Mouse (Mus musculus): ENCODE data around the gene A730061H03Rik. TPM values are rescaled to one million over a fixed set of nuclear protein-coding genes. Genes with fewer than 3 reads are reported as not detected.

A730061H03Rik gene
- polyA plus RNA-seq, 1 experiment from 2014 or later = not detected

DNA sequence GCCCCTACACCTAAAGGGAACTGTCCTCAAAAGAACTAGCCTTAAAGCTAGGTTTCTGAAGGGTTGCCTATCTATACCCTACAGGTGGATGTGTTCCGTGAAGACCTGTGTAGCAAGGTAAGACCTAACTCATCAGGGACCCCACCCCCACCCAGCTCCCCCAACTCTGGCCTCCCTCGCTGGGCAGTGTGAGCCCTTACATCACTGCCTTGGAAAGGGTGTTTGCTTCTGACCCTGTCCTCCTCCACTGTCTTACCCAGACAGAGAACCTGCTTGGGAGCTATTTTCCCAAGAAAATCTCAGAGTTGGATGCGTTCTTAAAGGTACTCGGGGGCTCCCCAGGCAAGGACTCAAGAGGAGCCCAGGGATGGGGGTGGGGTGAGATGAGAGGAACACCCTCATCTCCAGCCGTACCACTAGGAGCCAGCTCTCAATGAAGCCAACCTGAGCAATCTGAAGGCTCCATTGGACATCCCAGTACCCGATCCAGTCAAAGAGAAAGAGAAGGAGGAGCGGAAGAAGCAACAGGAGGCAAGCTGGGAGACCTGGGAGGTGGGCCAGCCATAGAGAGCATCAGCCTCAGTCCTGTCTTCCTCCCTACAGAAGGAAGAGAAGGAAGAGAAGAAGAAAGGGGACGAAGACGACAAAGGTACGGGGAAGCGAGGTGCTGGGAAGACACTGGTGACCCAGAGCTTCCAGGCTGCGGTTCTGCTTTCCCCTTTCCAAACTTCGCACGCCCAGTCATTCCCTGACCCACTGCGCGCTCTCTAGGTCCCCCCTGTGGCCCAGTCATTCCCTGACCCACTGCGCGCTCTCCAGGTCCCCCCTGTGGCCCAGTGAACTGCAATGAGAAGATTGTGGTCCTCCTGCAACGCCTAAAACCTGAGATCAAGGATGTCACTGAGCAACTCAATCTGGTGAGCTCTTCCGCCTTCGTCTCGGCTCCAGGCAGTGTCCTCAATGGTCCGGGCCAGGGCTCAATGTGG, 19.6 kb upstream of the A730061H03Rik start:
- Histone ChIP-seq H3K36me3 (peaks cover 22% of the 10 kb centered on the region), H3K4me2 (replicated peaks) (no peak overlapping the region), H3K27me3 (no peaks in the 10 kb centered on the region), H3K27ac (no peak overlapping the region), H3K9me3 (no peaks in the 10 kb centered on the region), H3K4me1 (peaks cover 4% of the 10 kb centered on the region; the same call in 1 of the 2 replicates), H3K9ac (no peak overlapping the region), H3K4me3 (no peak overlapping the region)
- WGBS = 88% methylated on average over 23 of the region's 23 CpGs
- ATAC-seq (ENCODE audit: insufficient number of reproducible peaks, insufficient read depth, low FRiP score, low TSS enrichment) = no peak

GRCm38 (mm10) chr14:55578668-55579269, 18.6 kb upstream of the A730061H03Rik start:
- H3K27ac ChIP-seq = peak overlapping the region; percentile 79
- peak overlapping the region; percentile 81 for H3K4me2 ChIP-seq (replicated peaks)
- H3K27me3 ChIP-seq = no peaks in the 10 kb centered on the region
- peaks cover 22% of the 10 kb centered on the region for H3K36me3 ChIP-seq
- peak overlapping the region; percentile 85 for H3K9ac ChIP-seq
- peak; percentile 8 for ATAC-seq (ENCODE audit: insufficient number of reproducible peaks, insufficient read depth, low FRiP score, low TSS enrichment)
- peak overlapping the region; percentile 73 for H3K4me3 ChIP-seq
- no peaks in the 10 kb centered on the region for H3K4me1 ChIP-seq
- no peaks in the 10 kb centered on the region for H3K9me3 ChIP-seq
- 28% methylated on average over 6 of the region's 6 CpGs for WGBS

DNA sequence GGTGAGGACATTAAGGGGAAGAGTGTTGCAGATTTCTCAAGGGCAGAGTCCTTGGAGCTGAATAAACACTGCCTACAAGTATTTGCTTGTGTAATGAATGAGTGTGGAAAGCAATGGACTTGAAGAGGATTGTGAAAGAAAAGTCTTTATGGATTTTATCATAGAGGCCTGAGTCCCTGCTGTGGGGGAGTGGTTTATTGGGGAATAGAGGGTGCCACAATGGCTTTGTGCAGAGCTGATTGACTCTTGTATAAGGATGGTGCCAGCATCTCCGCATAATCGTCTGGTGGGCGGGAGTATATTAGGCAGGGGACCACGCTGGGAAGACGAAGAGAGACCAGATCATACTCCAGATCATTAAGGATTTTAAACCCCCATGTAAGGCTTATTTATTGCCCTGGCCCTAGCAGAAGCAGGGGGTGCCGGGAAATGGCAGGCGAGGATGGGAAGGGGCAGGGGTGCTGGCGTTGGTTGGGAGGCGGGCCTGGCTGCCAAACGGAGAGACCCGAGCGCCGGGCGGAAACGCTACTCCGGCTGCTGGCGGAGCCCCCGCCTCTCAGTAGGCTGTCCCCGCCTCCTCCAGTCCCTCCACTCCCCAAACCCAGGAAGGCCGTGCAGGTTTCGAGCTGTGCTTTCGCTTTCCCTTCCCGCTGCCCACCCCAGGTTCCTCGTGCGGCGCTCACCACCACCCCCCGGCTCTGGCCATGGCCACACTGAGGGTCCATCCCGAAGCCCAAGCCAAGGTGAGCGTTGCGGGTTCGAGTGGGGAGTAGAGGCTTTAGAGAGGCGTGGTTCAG, 17.9 kb upstream of the A730061H03Rik start, which contains the start of gene Psme1:
TSS of gene Psme1 (plus strand) at position 253 of the 797 bp plus-strand sequence.
- ATAC-seq (ENCODE audit: insufficient number of reproducible peaks, insufficient read depth, low FRiP score, low TSS enrichment) = peak; percentile 85
- H3K27me3 ChIP-seq = no peaks in the 10 kb centered on the region
- peak within 1 kb of the TSS; percentile 81 for H3K4me2 ChIP-seq (replicated peaks)
- H3K9me3 ChIP-seq = no peaks in the 10 kb centered on the region
- WGBS = 1% methylated on average over 32 of the region's 32 CpGs
- H3K27ac ChIP-seq = peak within 1 kb of the TSS; percentile 79
- H3K9ac ChIP-seq = peak within 1 kb of the TSS; percentile 85
- peak within 1 kb of the TSS; percentile 73 for H3K4me3 ChIP-seq
- H3K4me1 ChIP-seq = no peaks in the 10 kb centered on the region
- peaks cover 22% of the 10 kb centered on the region for H3K36me3 ChIP-seq

GRCm38 (mm10) chr14:55576376-55576775, 16.2 kb upstream of the A730061H03Rik start:
- no peak overlapping the region for H3K27ac ChIP-seq
- no peaks in the 10 kb centered on the region for H3K27me3 ChIP-seq
- ATAC-seq (ENCODE audit: insufficient number of reproducible peaks, insufficient read depth, low FRiP score, low TSS enrichment) = no peak
- no peak overlapping the region for H3K4me3 ChIP-seq
- 75% methylated on average over 16 of the region's 16 CpGs for WGBS
- H3K4me1 ChIP-seq = no peaks in the 10 kb centered on the region
- H3K36me3 ChIP-seq = peaks cover 17% of the 10 kb centered on the region
- no peak overlapping the region for H3K9ac ChIP-seq
- H3K4me2 ChIP-seq (replicated peaks) = peak overlapping the region; percentile 26; the same call in 1 of the 2 replicates
- H3K9me3 ChIP-seq = no peaks in the 10 kb centered on the region

GRCm38 (mm10) chr14:55575711-55576110, 15.5 kb upstream of the A730061H03Rik start:
- no peak overlapping the region; the same call in 1 of the 2 replicates for H3K9ac ChIP-seq
- WGBS = 72% methylated on average over 13 of the region's 13 CpGs
- ATAC-seq (ENCODE audit: insufficient number of reproducible peaks, insufficient read depth, low FRiP score, low TSS enrichment) = no peak
- H3K36me3 ChIP-seq = peaks cover 10% of the 10 kb centered on the region
- no peaks in the 10 kb centered on the region for H3K27me3 ChIP-seq
- H3K27ac ChIP-seq = no peak overlapping the region
- H3K4me3 ChIP-seq = no peak overlapping the region; the same call in 1 of the 2 replicates
- H3K4me1 ChIP-seq = no peaks in the 10 kb centered on the region
- no peak overlapping the region for H3K4me2 ChIP-seq (replicated peaks)
- no peaks in the 10 kb centered on the region for H3K9me3 ChIP-seq

DNA sequence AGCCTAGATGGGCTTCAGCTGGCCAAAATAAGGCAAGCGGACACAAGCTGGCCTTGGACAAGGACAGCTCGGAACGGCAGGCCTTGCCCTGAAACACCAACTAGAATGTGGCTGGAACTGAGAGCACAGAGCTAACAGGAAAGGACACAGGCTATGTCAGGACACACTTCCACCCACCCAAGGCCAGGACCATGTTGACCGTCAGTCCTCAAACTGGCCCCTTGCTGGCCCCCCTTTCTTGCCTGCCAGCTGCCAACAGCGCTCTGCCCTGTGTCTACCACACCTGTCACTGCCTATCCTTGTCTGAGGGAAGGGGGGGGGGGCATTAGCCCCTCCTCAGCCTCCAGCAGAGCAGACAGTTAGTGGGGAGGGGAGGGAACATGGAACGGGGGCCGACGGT, 15.1 kb upstream of the A730061H03Rik start, which contains the start of gene Fitm1:
TSS of gene Fitm1 (plus strand) at position 316 of the 400 bp plus-strand sequence.
- Histone ChIP-seq H3K27ac (no peak within 1 kb of the TSS), H3K9ac (no peak within 1 kb of the TSS; the same call in 1 of the 2 replicates), H3K4me1 (no peaks in the 10 kb centered on the region), H3K4me2 (replicated peaks) (peak within 1 kb of the TSS; percentile 26; the same call in 1 of the 2 replicates), H3K4me3 (no peak within 1 kb of the TSS; the same call in 1 of the 2 replicates), H3K27me3 (no peaks in the 10 kb centered on the region), H3K36me3 (0 out of 2 replicates have a peak, but pooled peaks cover 6% of the 10 kb centered on the region), H3K9me3 (no peaks in the 10 kb centered on the region)
- 55% methylated on average over 8 of the region's 8 CpGs for WGBS
- no peak for ATAC-seq (ENCODE audit: insufficient number of reproducible peaks, insufficient read depth, low FRiP score, low TSS enrichment)

DNA sequence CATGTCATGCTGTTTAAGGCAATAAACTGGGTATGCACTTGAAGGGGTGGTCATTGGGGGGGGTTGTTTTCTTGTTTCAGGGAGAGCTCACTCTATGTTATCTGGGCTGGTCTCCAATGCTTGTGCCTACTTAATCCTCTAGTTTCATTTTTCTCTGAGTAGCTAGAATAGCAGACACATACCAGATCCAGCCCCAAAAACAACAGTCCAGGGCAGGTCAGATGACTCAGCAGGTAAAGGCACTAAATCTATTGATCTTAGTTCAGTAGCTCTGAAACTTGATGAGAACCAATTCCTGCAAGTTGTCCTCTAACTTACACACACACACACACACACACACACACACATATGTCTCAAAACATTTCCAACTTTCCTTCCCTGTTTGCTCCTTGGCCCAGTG, 11.6 kb upstream of the A730061H03Rik start:
- no peak for ATAC-seq (ENCODE audit: insufficient number of reproducible peaks, insufficient read depth, low FRiP score, low TSS enrichment)
- Histone ChIP-seq H3K4me3 (no peak overlapping the region), H3K4me2 (replicated peaks) (no peak overlapping the region)

GRCm38 (mm10) chr14:55570588-55570987, 10.4 kb upstream of the A730061H03Rik start:
- Histone ChIP-seq H3K36me3 (peaks cover 43% of the 10 kb centered on the region), H3K4me2 (replicated peaks) (no peak overlapping the region), H3K9ac (no peak overlapping the region), H3K4me1 (no peaks in the 10 kb centered on the region), H3K9me3 (no peaks in the 10 kb centered on the region), H3K27ac (no peak overlapping the region), H3K27me3 (no peaks in the 10 kb centered on the region), H3K4me3 (no peak overlapping the region)
- WGBS = 93% methylated on average over 2 of the region's 2 CpGs
- ATAC-seq (ENCODE audit: insufficient number of reproducible peaks, insufficient read depth, low FRiP score, low TSS enrichment) = no peak

More for the DNA sequence above, 11.6 kb upstream of the A730061H03Rik start:
- peaks cover 31% of the 10 kb centered on the region for H3K36me3 ChIP-seq
- H3K9me3 ChIP-seq = no peaks in the 10 kb centered on the region
- H3K4me1 ChIP-seq = no peaks in the 10 kb centered on the region
- no peak overlapping the region for H3K9ac ChIP-seq
- no peak overlapping the region for H3K27ac ChIP-seq
- no peaks in the 10 kb centered on the region for H3K27me3 ChIP-seq

DNA sequence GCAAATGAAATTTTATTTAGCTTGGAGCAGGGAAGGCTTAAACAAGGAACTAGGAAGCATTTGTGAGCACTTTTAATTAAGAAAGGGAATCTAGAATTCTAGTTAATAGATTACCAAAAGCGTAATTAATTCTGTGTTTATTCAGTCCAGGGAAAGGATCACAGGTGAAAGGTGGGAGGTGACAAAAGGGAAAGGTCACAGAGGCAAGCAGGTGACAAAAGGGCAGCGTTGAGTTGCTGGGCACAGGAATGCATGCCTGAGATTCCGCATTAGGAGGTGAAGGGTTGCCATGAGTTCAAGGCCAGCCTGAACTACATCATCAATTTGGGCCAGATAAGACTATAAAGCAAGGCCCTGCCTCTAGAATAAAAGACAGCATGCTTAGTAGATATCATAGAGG, 7.3 kb upstream of the A730061H03Rik start:
- H3K4me3 ChIP-seq = no peak overlapping the region
- no peak for ATAC-seq (ENCODE audit: insufficient number of reproducible peaks, insufficient read depth, low FRiP score, low TSS enrichment)
- H3K27ac ChIP-seq = no peak overlapping the region
- H3K36me3 ChIP-seq = peaks cover 67% of the 10 kb centered on the region
- no peaks in the 10 kb centered on the region for H3K9me3 ChIP-seq
- no peak overlapping the region for H3K4me2 ChIP-seq (replicated peaks)
- WGBS = 88% methylated on average over 3 of the region's 3 CpGs
- no peak overlapping the region for H3K9ac ChIP-seq
- H3K4me1 ChIP-seq = no peaks in the 10 kb centered on the region
- H3K27me3 ChIP-seq = no peaks in the 10 kb centered on the region

DNA sequence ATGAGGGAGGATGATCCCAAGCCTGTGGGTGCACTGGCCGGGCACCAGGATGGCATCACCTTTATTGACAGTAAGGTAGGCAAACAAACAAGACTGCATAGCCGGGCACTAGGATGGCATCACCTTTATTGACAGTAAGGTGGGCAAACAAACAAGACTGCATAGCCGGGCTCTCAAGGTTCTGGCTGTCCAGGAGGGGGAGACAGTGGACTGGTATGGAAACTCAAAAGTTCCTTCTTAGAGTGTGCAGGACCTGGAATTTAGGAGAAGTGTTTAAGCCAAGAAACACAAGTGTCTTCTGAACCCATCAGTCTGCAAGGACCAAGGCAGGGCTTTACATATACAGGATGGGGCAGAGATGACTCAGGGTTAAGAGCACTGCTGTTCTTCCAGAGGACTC, 5.5 kb upstream of the A730061H03Rik start:
- ATAC-seq (ENCODE audit: insufficient number of reproducible peaks, insufficient read depth, low FRiP score, low TSS enrichment) = no peak
- H3K9ac ChIP-seq = no peak overlapping the region
- H3K4me3 ChIP-seq = no peak overlapping the region
- no peak overlapping the region for H3K27ac ChIP-seq
- 84% methylated on average over 3 of the region's 3 CpGs for WGBS
- peaks cover 12% of the 10 kb centered on the region for H3K4me1 ChIP-seq
- H3K27me3 ChIP-seq = no peaks in the 10 kb centered on the region
- H3K9me3 ChIP-seq = no peaks in the 10 kb centered on the region
- peaks cover 67% of the 10 kb centered on the region for H3K36me3 ChIP-seq
- H3K4me2 ChIP-seq (replicated peaks) = no peak overlapping the region

- no peaks in the 10 kb centered on the region for H3K9me3 ChIP-seq
- H3K4me3 ChIP-seq = no peak overlapping the region
- no peak overlapping the region for H3K27ac ChIP-seq
- H3K27me3 ChIP-seq = no peaks in the 10 kb centered on the region
- ATAC-seq (ENCODE audit: insufficient number of reproducible peaks, insufficient read depth, low FRiP score, low TSS enrichment) = no peak
- 87% methylated on average over 11 of the region's 11 CpGs for WGBS
- H3K4me1 ChIP-seq = peaks cover 15% of the 10 kb centered on the region
- peaks cover 51% of the 10 kb centered on the region for H3K36me3 ChIP-seq
- no peak overlapping the region for H3K4me2 ChIP-seq (replicated peaks)
- H3K9ac ChIP-seq = no peak overlapping the region
These were observed 3.0 kb upstream of the A730061H03Rik start for GRCm38 (mm10) chr14:55563249-55563648.

Data from embryonic facial prominence, embryonic 12.5 days (tissue).